Mouse (Mus musculus): Measurements from ENCODE around the gene Reck. TPM values are rescaled to one million over a fixed set of nuclear protein-coding genes. Genes with fewer than 3 reads are reported as not detected.

Gene Reck
- polyA plus RNA-seq, 1 experiment from 2014 or later: 2.1 TPM

DNA sequence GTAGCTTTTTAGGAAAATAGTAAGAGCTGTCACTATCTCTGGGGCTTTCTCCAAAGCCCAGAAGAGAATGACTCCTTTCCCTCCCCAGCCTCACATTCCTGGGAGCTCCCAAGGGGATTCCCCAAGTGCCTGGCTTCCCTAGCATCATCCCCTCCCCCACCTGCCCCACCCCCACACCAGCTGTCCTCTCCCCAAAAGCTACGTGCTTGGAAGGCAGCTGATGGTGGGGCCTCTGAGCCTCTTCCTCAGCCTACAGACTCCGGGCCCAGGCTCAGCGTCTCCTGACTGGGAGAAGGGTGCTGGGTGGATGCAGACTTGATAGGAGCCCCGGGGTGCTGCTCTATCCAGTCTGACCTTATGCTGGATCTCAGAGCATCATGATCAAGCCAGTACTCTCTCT, 94.0 kb downstream of the Reck start:
- DNase-seq (ENCODE audit: low spot score): peak; percentile 13

GRCm38 (mm10) chr4:43970393-43971330, 95.3 kb downstream of the Reck start:
- DNase-seq (ENCODE audit: low spot score): peak; percentile 31

DNA sequence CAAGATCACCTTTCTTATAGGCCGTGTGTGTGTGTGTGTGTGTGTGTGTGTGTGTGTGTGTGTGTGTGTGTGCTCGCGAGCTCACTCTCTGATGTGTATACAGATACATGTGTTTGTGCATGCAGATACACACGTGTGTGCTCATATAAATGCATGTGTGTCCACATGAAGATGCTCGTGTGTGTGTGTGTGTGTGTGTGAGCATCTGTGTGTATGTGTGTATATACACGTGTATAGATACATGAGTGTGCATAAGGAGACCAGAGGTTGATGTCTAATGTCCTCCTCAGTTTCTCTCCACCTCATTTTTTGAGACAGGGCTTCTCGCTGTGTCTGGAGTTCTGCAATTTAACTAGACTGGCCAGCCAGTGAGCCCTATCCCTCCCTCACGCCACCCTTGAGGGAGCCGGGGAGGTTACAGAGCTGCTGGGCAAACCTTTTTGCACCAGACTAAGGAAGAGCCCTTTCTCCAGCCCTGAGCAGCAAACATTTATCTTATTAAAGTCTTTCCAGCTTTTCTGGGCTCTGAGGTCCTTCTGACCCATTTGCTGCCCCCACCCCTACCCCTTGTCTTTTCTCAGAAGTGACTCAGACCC, 96.3 kb downstream of the Reck start:
- DNase-seq (ENCODE audit: low spot score): peak; percentile 12

- peak; percentile 79 for DNase-seq (ENCODE audit: low spot score)
Observed at GRCm38 (mm10) chr4:43972137-43972591, 96.8 kb downstream of the Reck start.

- peak; percentile 43 for DNase-seq (ENCODE audit: low spot score)
Observed at GRCm38 (mm10) chr4:43973526-43973981, 98.2 kb downstream of the Reck start.

- no peak for DNase-seq (ENCODE audit: low spot score)
Observed at GRCm38 (mm10) chr4:43974914-43975616, 99.7 kb downstream of the Reck start.

- no peak for DNase-seq (ENCODE audit: low spot score)
Observed at GRCm38 (mm10) chr4:43976223-43976740, 101.0 kb downstream of the Reck start.

DNA sequence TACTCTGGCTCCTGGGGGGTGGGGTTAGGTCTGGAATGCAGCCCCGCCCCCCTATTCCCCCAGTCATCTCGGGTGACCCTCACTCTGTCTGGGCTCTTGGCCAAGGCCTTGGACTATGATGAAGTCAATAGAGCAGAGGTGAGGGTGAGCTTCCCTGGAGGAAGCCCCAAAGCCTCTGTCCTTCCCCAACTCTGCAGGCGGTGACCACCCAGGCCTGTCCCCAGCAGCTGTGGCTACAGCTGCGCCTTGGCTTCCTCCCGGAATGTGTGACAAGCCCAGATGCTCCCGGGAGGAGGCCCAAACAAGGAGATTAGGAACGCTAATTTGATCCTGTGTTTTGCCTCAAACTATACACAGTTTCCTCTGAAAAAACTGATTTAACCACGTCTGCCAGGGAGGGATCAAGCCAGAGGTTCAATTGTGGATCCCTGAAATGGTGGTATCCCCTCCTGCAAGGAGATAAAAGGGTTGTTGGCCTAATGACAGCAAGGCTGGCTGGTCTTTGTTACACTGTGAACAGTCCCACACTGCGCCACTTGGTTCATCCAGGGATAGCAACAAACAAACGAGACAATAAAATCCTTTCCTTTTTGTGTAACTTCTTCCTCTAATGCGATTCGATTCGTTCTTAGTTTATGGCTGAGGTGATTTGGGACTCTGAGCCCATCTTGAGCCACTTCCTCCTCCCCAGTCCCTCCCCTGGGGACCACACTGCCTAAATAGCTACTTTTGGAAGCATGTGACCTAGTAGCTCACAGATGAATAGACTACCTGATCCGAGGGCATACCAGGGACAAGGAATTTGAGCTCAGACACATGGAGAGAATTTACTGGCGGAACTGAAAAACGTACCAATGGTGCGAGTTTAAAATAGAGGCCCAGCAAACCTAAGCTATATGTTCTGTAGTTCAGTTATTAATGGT, 103.5 kb downstream of the Reck start:
- no peak for DNase-seq (ENCODE audit: low spot score)

GRCm38 (mm10) chr4:43979746-43980145, 104.4 kb downstream of the Reck start:
- no peak for DNase-seq (ENCODE audit: low spot score)

DNA sequence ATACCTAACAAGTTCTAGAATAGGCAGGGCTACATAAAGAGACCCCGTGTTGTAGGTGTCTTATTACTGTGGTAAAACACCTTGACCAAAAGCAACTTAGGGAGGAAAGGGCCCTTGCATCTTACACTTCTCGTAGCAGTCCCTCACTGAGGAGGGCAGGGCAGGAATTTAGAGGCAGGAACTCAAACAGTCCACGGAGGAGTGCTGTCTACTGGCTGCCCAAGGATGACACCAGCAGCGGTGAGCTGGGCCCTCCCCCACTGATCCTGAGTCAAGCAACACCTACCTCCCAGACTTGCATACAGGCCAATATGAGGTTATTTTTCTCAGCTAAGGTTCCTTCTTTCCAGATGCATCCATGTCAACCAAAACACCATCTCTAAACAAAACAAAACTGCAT, 104.9 kb downstream of the Reck start:
- no peak for DNase-seq (ENCODE audit: low spot score)

- DNase-seq (ENCODE audit: low spot score): no peak
Observed at GRCm38 (mm10) chr4:43980846-43981245, 105.5 kb downstream of the Reck start.

- DNase-seq (ENCODE audit: low spot score): no peak
Observed at GRCm38 (mm10) chr4:43981251-43981650, 105.9 kb downstream of the Reck start.

DNA sequence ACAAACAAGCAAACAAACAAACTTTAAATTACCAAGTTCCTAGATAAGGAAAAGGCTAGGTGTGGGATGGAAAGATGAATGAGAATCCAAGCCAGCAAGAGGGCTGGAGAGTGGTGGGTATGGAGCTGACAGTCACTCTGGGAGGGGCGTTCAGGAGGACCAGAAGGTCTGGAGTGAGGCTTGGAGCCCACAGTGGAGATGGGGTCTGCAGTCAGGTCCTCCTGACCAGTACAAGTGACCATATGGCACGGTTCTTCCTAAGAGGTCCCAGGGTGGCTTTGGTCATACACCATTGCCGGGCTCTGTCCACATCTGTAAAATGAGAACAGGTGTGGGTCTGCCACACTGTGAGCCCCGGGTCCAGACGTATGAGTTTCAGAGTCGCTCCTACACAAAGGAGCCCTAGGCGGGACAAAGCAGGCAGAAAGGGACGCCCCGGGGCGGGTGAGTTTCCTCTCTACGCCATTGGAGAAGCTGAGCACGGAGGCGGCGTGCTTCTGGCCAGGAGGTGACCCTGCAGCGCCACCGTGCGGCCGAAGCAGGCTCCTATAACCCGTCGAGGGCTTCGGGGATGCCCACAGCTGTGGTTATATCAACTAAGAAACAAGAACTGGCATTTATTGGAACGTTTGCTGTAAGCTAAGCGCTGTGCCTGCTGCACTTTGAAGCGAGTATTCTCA, 106.9 kb downstream of the Reck start:
- peak; percentile 95 for DNase-seq (ENCODE audit: low spot score)

- no peak for DNase-seq (ENCODE audit: low spot score)
Observed at GRCm38 (mm10) chr4:43983181-43983580, 107.9 kb downstream of the Reck start, which contains the start of gene Ccin. Gene Ccin (plus strand): TSS chr4:43983483.

GRCm38 (mm10) chr4:43983756-43984155, 108.4 kb downstream of the Reck start:
- DNase-seq (ENCODE audit: low spot score): no peak

- no peak for DNase-seq (ENCODE audit: low spot score)
Observed at GRCm38 (mm10) chr4:43984326-43984725, 109.0 kb downstream of the Reck start.

DNA sequence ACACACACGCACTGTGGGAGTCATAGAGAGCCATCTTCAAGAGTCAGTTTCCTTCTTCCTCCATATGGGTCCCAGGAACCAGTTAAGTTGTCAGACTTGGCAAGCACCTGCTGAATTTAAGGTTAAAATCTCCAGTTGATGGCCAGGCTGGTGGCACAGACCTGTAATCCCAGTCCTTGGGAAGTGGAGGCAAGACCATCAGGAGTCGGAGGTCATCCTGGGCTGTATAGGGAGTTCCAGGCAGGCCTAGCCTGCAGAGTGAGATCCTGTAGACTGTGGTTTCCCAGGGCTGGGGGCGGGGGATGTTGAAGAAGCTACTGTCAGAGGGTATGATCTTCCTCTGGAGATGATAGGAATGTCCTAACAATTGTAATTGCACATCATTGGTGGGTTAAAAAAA, 113.6 kb downstream of the Reck start:
- DNase-seq (ENCODE audit: low spot score): no peak

GRCm38 (mm10) chr4:43993072-43993471, 117.7 kb downstream of the Reck start:
- no peak for DNase-seq (ENCODE audit: low spot score)

- no peak for DNase-seq (ENCODE audit: low spot score)
Observed at GRCm38 (mm10) chr4:43994342-43994741, 119.0 kb downstream of the Reck start.

All from thymus, postnatal 0 days (tissue).